Mouse (Mus musculus) liver, postnatal 0 days (tissue): ENCODE measurements around the gene Parp3.

ENCODE experiments used
- CTCF ChIP-seq: sonication (generic); IDR thresholded peaks from 2 replicates; pipeline ENCODE4 v1.5.1; 2016; ENCODE audit warnings: antibody characterized with exemption, low read depth
- EP300 ChIP-seq: IDR thresholded peaks from 2 replicates; pipeline ENCODE4 v1.6.1; 2016; ENCODE audit warnings: antibody characterized with exemption, low read depth, mild to moderate bottlenecking

GRCm38 (mm10) chr9:106481676-106482075 is 4.9 kb upstream of the Parp3 start:
- TF ChIP-seq CTCF (no peak), EP300 (no peak)
